8 mouse cellular contexts compared by ENCODE assay signal in genomic region chr11:46127621-46128547, GRCm38 (mm10). TPM values are rescaled to one million over a fixed set of nuclear protein-coding genes. Genes with fewer than 3 reads are reported as not detected.
DNase-seq lines count a peak whose midpoint lies in the region; ATAC-seq and TF ChIP-seq lines count a peak whose summit lies in the region.

No protein-coding gene starts in this region.

- CTCF ChIA-PET in Patski (lab: Charles Lee), result interaction anchor here (1.1 kb wide), 1 partner anchor 111 kb away, joined by 4 read pairs; no protein-coding TSS in a partner anchor

- H3ac ChIP-seq in myocyte (ENCODE audit: control insufficient read depth, insufficient read length), result no peak overlapping the region

- H3K9ac ChIP-seq in kidney, embryonic 15.5 days, result no peak overlapping the region

- peaks cover 62% of the 10 kb centered on the region for H3K36me3 ChIP-seq in kidney, embryonic 15.5 days
- peaks cover 44% of the 10 kb centered on the region for H3K36me3 ChIP-seq in myocyte (ENCODE audit: control insufficient read depth, insufficient read depth)
- H3K36me3 ChIP-seq in forebrain, embryonic 10.5 days (replicated peaks), result peaks cover 4% of the 10 kb centered on the region

- TF ChIP-seq POLR2A in myocyte (IDR thresholded peaks at IDR 0.05; ENCODE audit: insufficient read length, low read depth), result no peak

- no peaks in the 10 kb centered on the region for H3K9me3 ChIP-seq in kidney, embryonic 15.5 days (replicated peaks)
- H3K9me3 ChIP-seq in forebrain, embryonic 10.5 days, result no peaks in the 10 kb centered on the region

- in situ Hi-C loops in Patski (cut with MboI; ENCODE audit: low pct_unique_long_range_greater_than_20kb), result no loop called here

- POLR2A ChIA-PET in Patski (lab: Charles Lee), result no interaction called here

- no peaks in the 10 kb centered on the region for H3K27me3 ChIP-seq in Patski
- H3K27me3 ChIP-seq in kidney, embryonic 15.5 days, result no peaks in the 10 kb centered on the region
- H3K27me3 ChIP-seq in myocyte (ENCODE audit: control insufficient read depth, insufficient read depth, insufficient read length), result no peaks in the 10 kb centered on the region
- no peaks in the 10 kb centered on the region for H3K27me3 ChIP-seq in forebrain, embryonic 10.5 days (ENCODE audit: poor library complexity, severe bottlenecking)

- peak overlapping the region; percentile 67 for H3K27ac ChIP-seq in kidney, embryonic 15.5 days
- H3K27ac ChIP-seq in forebrain, embryonic 10.5 days, result no peak overlapping the region

- peaks cover 5% of the 10 kb centered on the region; the same call in 1 of the 2 replicates for H3K4me1 ChIP-seq in kidney, embryonic 15.5 days
- no peaks in the 10 kb centered on the region for H3K4me1 ChIP-seq in forebrain, embryonic 10.5 days

- no peak for TF ChIP-seq CTCF in Patski (IDR thresholded peaks at IDR 0.05)

- WGBS in kidney, embryonic 15.5 days, result 67% methylated on average over 15 of the region's 15 CpGs
- 80% methylated on average over 15 of the region's 15 CpGs for WGBS in forebrain, embryonic 10.5 days

- no peak overlapping the region for H3K4me3 ChIP-seq in kidney, embryonic 15.5 days (replicated peaks)
- no peak overlapping the region for H3K4me3 ChIP-seq in myocyte
- H3K4me3 ChIP-seq in forebrain, embryonic 10.5 days, result no peak overlapping the region

- no peak for DNase-seq in Patski (ENCODE audit: low read depth, low spot score)
- peak; percentile 58 to 65 for DNase-seq in gastrocnemius, postnatal 4 days (ENCODE audit: low spot score in 2 of 2)
- DNase-seq in c-Kit-positive CD71-positive TER-119-positive erythroid progenitor cells, embryonic 14.5 days (ENCODE audit: low spot score), result no peak
- DNase-seq in frontal cortex, postnatal 10 days (ENCODE audit: low spot score in 2 of 2), result no peak
- no peak for DNase-seq in forebrain, embryonic 10.5 days (ENCODE audit: extremely low spot score, low spot score)

- H3K79me2 ChIP-seq in myocyte (ENCODE audit: control insufficient read depth, insufficient read depth), result no peaks in the 10 kb centered on the region

- no peak overlapping the region for H3K4me2 ChIP-seq in kidney, embryonic 15.5 days
- peak overlapping the region; percentile 49 for H3K4me2 ChIP-seq in myocyte (ENCODE audit: low read depth)

- peak; percentile 21 for ATAC-seq in Patski
- peak; percentile 67; the same call in 1 of the 2 replicates for ATAC-seq in kidney, embryonic 15.5 days (replicated peaks; ENCODE audit: low FRiP score)
- ATAC-seq in cerebellum, adult (ENCODE audit: insufficient number of reproducible peaks, low FRiP score, low TSS enrichment), result no peak

TF ChIP-seq in myocyte, 11 proteins besides CTCF, POLR2A, EP300 and RAD21:
- TF ChIP-seq SRF (IDR thresholded peaks at IDR 0.05; ENCODE audit: control insufficient read depth, insufficient read length, low read depth) (no peak), USF1 (IDR thresholded peaks at IDR 0.05; ENCODE audit: low read depth) (no peak), POLR2AphosphoS2 (IDR thresholded peaks at IDR 0.05; ENCODE audit: insufficient read length, low read depth) (peak; percentile 38), E2F4 (IDR thresholded peaks at IDR 0.05; ENCODE audit: insufficient read depth) (no peak), CEBPB (IDR thresholded peaks at IDR 0.05; ENCODE audit: insufficient read depth, poor library complexity, severe bottlenecking) (no peak), REST (IDR thresholded peaks at IDR 0.05; ENCODE audit: insufficient read depth, insufficient read length) (no peak), TCF12 (IDR thresholded peaks at IDR 0.05; ENCODE audit: insufficient read depth, poor library complexity, severe bottlenecking) (peak; percentile 99), TCF3 (IDR thresholded peaks at IDR 0.05; ENCODE audit: insufficient read length, low read depth) (peak; percentile 96), MYOD1 (IDR thresholded peaks at IDR 0.05; ENCODE audit: control insufficient read depth in 1 of 3, insufficient read length in 2 of 3, low read depth in 2 of 3) (peak; percentile 85 to 98 (median 97)), MAX (IDR thresholded peaks at IDR 0.05; ENCODE audit: low read depth) (no peak), MYOG (IDR thresholded peaks at IDR 0.05; ENCODE audit: control insufficient read depth in 1 of 3, insufficient read depth in 1 of 3, insufficient read length in 2 of 3, low read depth in 2 of 3) (peak; percentile 95 to 100 (median 99))
TF ChIP-seq in myocyte: peak in this region for 5.

RNA-seq across cellular contexts. Expression of gene Nipal4, which starts 38.4 kb away (rescaled TPM):
- not detected for polyA plus RNA-seq in Patski (2021)
- under 1 TPM; 0.13 to 0.32 TPM for total RNA-seq in gastrocnemius, postnatal 4 days (2021)
- 0.48 and 1.2 TPM in 2 replicates for polyA plus RNA-seq in kidney, embryonic 15.5 days (2015; fragmentation: Nextera tagmentation; extraction: Ambion mirVana)
- 0.02 TPM for polyA plus RNA-seq in myocyte (2012; fragmentation: generic; extraction: Trizol)
- 1.6 and 1.7 TPM in 2 replicates for polyA plus RNA-seq in forebrain, embryonic 10.5 days (2016; fragmentation: Nextera tagmentation; extraction: Ambion mirVana)

Comparison
In these comparisons a context has a peak if more than half of its experiments do, and no peak if none do; other contexts are left out.
1. DNase-seq: peak in gastrocnemius, postnatal 4 days (2 of 2); none in Patski (single experiment), c-Kit-positive CD71-positive TER-119-positive erythroid progenitor cells, embryonic 14.5 days (single experiment), frontal cortex, postnatal 10 days (0 of 2) and forebrain, embryonic 10.5 days (single experiment).